Mouse (Mus musculus) limb, embryonic 14.5 days (tissue): ENCODE measurements around the gene Lpp. TPM values are rescaled to one million over a fixed set of nuclear protein-coding genes. Genes with fewer than 3 reads are reported as not detected.

Source experiments
- ATAC-seq: fragments of 200-750 bp; cut with Nextera tagmentation; 2 replicates; pipeline ENCODE4 v1.8.0; 2017; ENCODE audit warnings: low read depth, moderate number of reproducible peaks, moderate TSS enrichment; ENCODE audit not compliant: low FRiP score
- DNase-seq: peaks from one replicate; pipeline ENCODE4 v3.0.0-alpha.2; 2015; ENCODE audit warnings: low spot score
- H3K27ac ChIP-seq: fragments of 300-500 bp; sonication (generic); replicated peaks from 2 replicates; pipeline ENCODE4 v1.5.1; 2014; ENCODE audit warnings: low read depth, mild to moderate bottlenecking, low read length, moderate library complexity, mixed read lengths
- H3K27me3 ChIP-seq: fragments of 300-500 bp; sonication (generic); 2 replicates; pipeline ENCODE4 v1.6.1; 2014; ENCODE audit warnings: low read length, mixed read lengths; ENCODE audit not compliant: control insufficient read depth, insufficient read depth
- H3K36me3 ChIP-seq: fragments of 300-500 bp; sonication (generic); 2 replicates; pipeline ENCODE4 v1.6.1; 2014; ENCODE audit warnings: mild to moderate bottlenecking, low read length, moderate library complexity, mixed read lengths; ENCODE audit not compliant: control insufficient read depth, insufficient read depth
- H3K4me1 ChIP-seq: fragments of 300-500 bp; sonication (generic); 2 replicates; pipeline ENCODE4 v1.6.1; 2014; ENCODE audit warnings: antibody characterized with exemption, low read length, mixed read lengths; ENCODE audit not compliant: control insufficient read depth, insufficient read depth
- H3K4me2 ChIP-seq: fragments of 300-500 bp; sonication (generic); replicated peaks from 2 replicates; pipeline ENCODE4 v1.6.1; 2014; ENCODE audit warnings: low read depth, mild to moderate bottlenecking, low read length, moderate library complexity; ENCODE audit not compliant: severe bottlenecking
- H3K4me3 ChIP-seq: fragments of 300-500 bp; sonication (generic); replicated peaks from 2 replicates; pipeline ENCODE4 v1.5.1; 2014; ENCODE audit warnings: low read length
- H3K9ac ChIP-seq: fragments of 300-500 bp; sonication (generic); 2 replicates; pipeline ENCODE4 v1.6.1; 2014; ENCODE audit warnings: mild to moderate bottlenecking, low read depth, low read length, moderate library complexity; ENCODE audit not compliant: severe bottlenecking
- H3K9me3 ChIP-seq: fragments of 300-500 bp; sonication (generic); 2 replicates; pipeline ENCODE4 v1.6.1; 2016; ENCODE audit warnings: low read length; ENCODE audit not compliant: control insufficient read depth
- POLR2A ChIP-seq: fragments of 200-500 bp; IDR thresholded peaks from 2 replicates; pipeline ENCODE4 v1.8.0; 2012; ENCODE audit warnings: inconsistent platforms, mild to moderate bottlenecking, moderate library complexity, borderline replicate concordance; ENCODE audit not compliant: insufficient read depth, insufficient read length; ENCODE audit errors: extremely low read depth
- WGBS: fragments of 180-500 bp; shearing (Covaris S2); extraction: QIAGEN DNeasy Blood & Tissue Kit; methylation state at CpG from one replicate; pipeline ENCODE4 v1.1.7; 2014; 5-methylcytosine and 5-hydroxymethylcytosine counted together
- polyA plus RNA-seq, 2 experiments: library from polyadenylated mRNA; depleted of rRNA in 1 of 2; stranded (reverse) in 1 of 2; unstranded in 1 of 2; fragments of >200 nt; fragmentation: Nextera tagmentation in 1 of 2; extraction: Ambion mirVana in 1 of 2; gene quantifications; 2 replicates each; pipeline versions ENCODE4 v1.2.1 to v1.2.3; 2012 to 2014

Lpp gene
- polyA plus RNA-seq, 2 experiments: 15.1 to 46.7 TPM

GRCm38 (mm10) chr16:24393556-24394210, 376 bp downstream of the Lpp start:
- H3K4me3 ChIP-seq: peak overlapping the region; percentile 92
- WGBS: under 1% methylated on average over 50 of the region's 76 CpGs
- H3K27ac ChIP-seq: peak overlapping the region; percentile 99
- peaks cover 23% of the 10 kb centered on the region for H3K4me1 ChIP-seq
- no peaks in the 10 kb centered on the region for H3K36me3 ChIP-seq
- peak overlapping the region; percentile 97 for H3K9ac ChIP-seq
- no peaks in the 10 kb centered on the region for H3K9me3 ChIP-seq
- DNase-seq (peak; percentile 33), ATAC-seq (peak; percentile 78)
- H3K27me3 ChIP-seq: no peaks in the 10 kb centered on the region
- peak overlapping the region; percentile 75 for H3K4me2 ChIP-seq
- 0 out of 2 replicates have a peak, but pooled peaks have one; percentile 15 for TF ChIP-seq POLR2A

- Histone ChIP-seq H3K4me2 (peak overlapping the region; percentile 75), H3K9me3 (no peaks in the 10 kb centered on the region), H3K27me3 (no peaks in the 10 kb centered on the region), H3K9ac (peak overlapping the region; percentile 97), H3K4me3 (peak overlapping the region; percentile 92), H3K36me3 (no peaks in the 10 kb centered on the region), H3K4me1 (peaks cover 23% of the 10 kb centered on the region), H3K27ac (peak overlapping the region; percentile 99)
- DNase-seq: peak; percentile 28
- no peak for ATAC-seq
- TF ChIP-seq POLR2A: no peak
- 4% methylated on average over 18 of the region's 18 CpGs for WGBS
These were observed 1.1 kb downstream of the Lpp start for GRCm38 (mm10) chr16:24394211-24394991.

GRCm38 (mm10) chr16:24395100-24395499, 1.8 kb downstream of the Lpp start:
- H3K9ac ChIP-seq: peak overlapping the region; percentile 97
- H3K27ac ChIP-seq: peak overlapping the region; percentile 99
- peak overlapping the region; percentile 75 for H3K4me2 ChIP-seq
- peaks cover 23% of the 10 kb centered on the region for H3K4me1 ChIP-seq
- H3K36me3 ChIP-seq: no peaks in the 10 kb centered on the region
- H3K9me3 ChIP-seq: no peaks in the 10 kb centered on the region
- DNase-seq: no peak
- no peak for TF ChIP-seq POLR2A
- no peaks in the 10 kb centered on the region for H3K27me3 ChIP-seq
- ATAC-seq: no peak
- 78% methylated on average over 2 of the region's 2 CpGs for WGBS
- peak overlapping the region; percentile 92 for H3K4me3 ChIP-seq

GRCm38 (mm10) chr16:24396504-24396903, 3.2 kb downstream of the Lpp start:
- 87% methylated on average over 7 of the region's 7 CpGs for WGBS
- no peaks in the 10 kb centered on the region for H3K36me3 ChIP-seq
- no peak for ATAC-seq
- no peak overlapping the region for H3K27ac ChIP-seq
- no peak for DNase-seq
- no peaks in the 10 kb centered on the region for H3K27me3 ChIP-seq
- peaks cover 23% of the 10 kb centered on the region for H3K4me1 ChIP-seq
- TF ChIP-seq POLR2A: no peak
- no peak overlapping the region for H3K4me3 ChIP-seq
- H3K9ac ChIP-seq: no peak overlapping the region
- no peaks in the 10 kb centered on the region for H3K9me3 ChIP-seq
- no peak overlapping the region for H3K4me2 ChIP-seq

GRCm38 (mm10) chr16:24398476-24398875, 5.2 kb downstream of the Lpp start:
- H3K36me3 ChIP-seq: no peaks in the 10 kb centered on the region
- no peak for ATAC-seq
- no peak overlapping the region for H3K4me3 ChIP-seq
- H3K9ac ChIP-seq: no peak overlapping the region
- no peak for TF ChIP-seq POLR2A
- WGBS: 20% methylated on average over 4 of the region's 4 CpGs
- no peak overlapping the region for H3K4me2 ChIP-seq
- H3K9me3 ChIP-seq: no peaks in the 10 kb centered on the region
- no peaks in the 10 kb centered on the region for H3K27me3 ChIP-seq
- no peak for DNase-seq
- no peak overlapping the region for H3K27ac ChIP-seq
- H3K4me1 ChIP-seq: peaks cover 17% of the 10 kb centered on the region
